Mouse (Mus musculus) cortical plate, adult 2 months (tissue): Measurements from ENCODE around the gene Ube2e3.

ENCODE experiments used
- CTCF ChIP-seq: fragments of 200-500 bp; IDR thresholded peaks from 2 replicates; pipeline ENCODE4 v1.5.1; 2011; ENCODE audit warnings: mild to moderate bottlenecking, control low read depth, low read length; ENCODE audit not compliant: insufficient read depth; ENCODE audit errors: extremely low read depth
- POLR2A ChIP-seq: fragments of 200-500 bp; IDR thresholded peaks from 2 replicates; pipeline ENCODE4 v1.6.1; 2011; ENCODE audit warnings: mild to moderate bottlenecking, low read length, control low read depth; ENCODE audit not compliant: insufficient read depth; ENCODE audit errors: extremely low read depth

DNA sequence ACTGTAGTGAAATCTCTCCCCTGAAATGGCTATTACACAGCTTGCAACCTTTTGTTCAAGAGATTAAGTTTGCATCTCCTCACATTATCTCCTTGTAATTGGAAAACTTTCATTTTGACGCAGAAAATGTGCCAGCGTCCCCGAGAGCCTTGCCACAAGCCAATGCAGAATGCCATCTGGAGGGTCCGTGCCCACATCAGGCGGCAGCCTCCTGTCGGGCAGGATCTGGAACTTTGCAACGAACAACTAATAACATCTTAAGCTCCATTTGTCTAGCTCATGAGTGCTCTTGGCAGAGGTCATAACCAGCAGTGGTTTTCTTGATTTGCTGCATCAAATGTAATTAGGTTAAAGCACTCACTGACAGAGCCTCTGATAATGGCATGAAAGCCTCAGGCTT, 93.1 kb downstream of the Ube2e3 start:
- TF ChIP-seq CTCF (no peak), POLR2A (no peak)
